Mouse (Mus musculus) heart, embryonic 11.5 days (tissue): ENCODE measurements around the gene Rad51b. TPM values are rescaled to one million over a fixed set of nuclear protein-coding genes. Genes with fewer than 3 reads are reported as not detected.
A peak's percentile ranks its signal among the peaks of the same experiment; 100 is the strongest.

Experiments used
- ATAC-seq: fragments of 200-750 bp; cut with Nextera tagmentation; replicated peaks from 2 replicates; pipeline ENCODE4 v1.8.0; 2017; ENCODE audit warnings: moderate library complexity; ENCODE audit not compliant: insufficient number of reproducible peaks, low FRiP score, low TSS enrichment
- H3K27ac ChIP-seq: fragments of 300-500 bp; sonication (generic); 2 replicates; pipeline ENCODE4 v1.5.1; 2014; ENCODE audit warnings: mild to moderate bottlenecking, low read depth, low read length
- H3K27me3 ChIP-seq: fragments of 300-500 bp; sonication (generic); 2 replicates; pipeline ENCODE4 v1.6.1; 2014; ENCODE audit warnings: mild to moderate bottlenecking, low read length, mixed read lengths; ENCODE audit not compliant: control insufficient read depth, insufficient read depth
- H3K36me3 ChIP-seq: fragments of 300-500 bp; sonication (generic); 2 replicates; pipeline ENCODE4 v1.6.1; 2014; ENCODE audit warnings: mild to moderate bottlenecking, low read length, moderate library complexity, mixed read lengths; ENCODE audit not compliant: control insufficient read depth, insufficient read depth
- H3K4me1 ChIP-seq: fragments of 300-500 bp; sonication (generic); 2 replicates; pipeline ENCODE4 v1.6.1; 2014; ENCODE audit warnings: low read length; ENCODE audit not compliant: control insufficient read depth, insufficient read depth
- H3K4me2 ChIP-seq: fragments of 300-500 bp; sonication (generic); 2 replicates; pipeline ENCODE4 v1.6.1; 2014; ENCODE audit warnings: mild to moderate bottlenecking, moderate library complexity
- H3K4me3 ChIP-seq: fragments of 300-500 bp; sonication (generic); 2 replicates; pipeline ENCODE4 v1.5.1; 2014; ENCODE audit warnings: low read depth, low read length
- H3K9ac ChIP-seq: fragments of 300-500 bp; sonication (generic); 2 replicates; pipeline ENCODE4 v1.6.1; 2014; ENCODE audit warnings: mild to moderate bottlenecking, low read depth, low read length, moderate library complexity
- H3K9me3 ChIP-seq: fragments of 300-500 bp; sonication (generic); replicated peaks from 2 replicates; pipeline ENCODE4 v1.6.1; 2016; ENCODE audit warnings: low read length; ENCODE audit not compliant: control insufficient read depth
- WGBS: fragments of 180-500 bp; shearing (Covaris S2); extraction: QIAGEN DNeasy Blood & Tissue Kit; methylation state at CpG from one replicate; pipeline ENCODE4 v1.1.7; 2014; ENCODE audit not compliant: insufficient replicate concordance; 5-methylcytosine and 5-hydroxymethylcytosine counted together
- polyA plus RNA-seq: library from polyadenylated mRNA; unstranded; fragments of >200 nt; fragmentation: Nextera tagmentation; extraction: Ambion mirVana; gene quantifications from 2 replicates; pipeline ENCODE4 v1.2.1, GENCODE M21; 2014

Rad51b gene
- polyA plus RNA-seq, 1 experiment from 2014 or later: 6.4 TPM

DNA sequence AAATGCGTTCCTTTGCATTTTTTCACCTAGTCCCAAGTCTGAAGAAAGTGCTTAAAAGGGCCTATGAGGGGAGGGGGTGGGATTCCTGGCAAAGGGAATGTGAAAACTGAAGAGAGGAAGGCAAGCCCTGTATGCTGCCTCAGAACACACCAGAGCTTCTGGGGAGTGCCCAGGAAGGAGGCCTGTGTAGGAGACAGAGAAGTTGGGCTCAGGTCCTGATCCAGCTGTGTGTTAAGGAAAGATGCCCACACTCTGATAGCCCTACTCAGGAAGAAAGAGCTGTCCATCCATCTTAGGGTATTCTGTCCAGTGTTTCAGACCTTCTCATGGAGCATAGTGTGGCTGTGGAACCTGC lies 422.7 kb downstream of the Rad51b start:
- Histone ChIP-seq H3K36me3 (no peaks in the 10 kb centered on the region), H3K4me3 (no peak overlapping the region), H3K9ac (no peak overlapping the region), H3K27me3 (no peaks in the 10 kb centered on the region), H3K4me2 (no peak overlapping the region), H3K4me1 (peaks cover 11% of the 10 kb centered on the region), H3K27ac (no peak overlapping the region), H3K9me3 (no peaks in the 10 kb centered on the region)
- no peak for ATAC-seq
- WGBS: 52% methylated on average over 1 of the region's 1 CpGs

DNA sequence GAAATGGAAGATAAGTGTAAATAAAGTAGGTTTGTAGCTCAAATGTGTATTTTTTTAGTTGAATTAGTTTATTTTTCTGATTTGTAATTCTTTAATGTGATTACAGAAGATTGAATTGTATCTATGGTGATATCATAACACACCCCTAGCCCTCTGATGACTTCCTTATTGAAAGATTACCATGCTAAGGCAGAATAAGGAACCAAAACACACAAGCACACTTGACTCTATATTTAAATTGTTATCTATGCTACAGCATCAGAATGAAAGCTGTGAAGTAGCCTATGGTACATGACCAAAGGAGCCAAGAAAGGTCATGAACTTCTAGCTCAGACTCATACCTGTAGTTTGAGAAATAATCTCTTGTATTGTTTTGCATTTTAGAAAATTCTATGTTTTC lies 427.8 kb downstream of the Rad51b start:
- H3K27me3 ChIP-seq: no peaks in the 10 kb centered on the region
- H3K4me1 ChIP-seq: peaks cover 1% of the 10 kb centered on the region
- peaks cover 9% of the 10 kb centered on the region for H3K9me3 ChIP-seq
- no peak for ATAC-seq
- no peaks in the 10 kb centered on the region for H3K36me3 ChIP-seq
- H3K4me2 ChIP-seq: no peak overlapping the region
- H3K27ac ChIP-seq: no peak overlapping the region
- no peak overlapping the region for H3K9ac ChIP-seq
- no peak overlapping the region for H3K4me3 ChIP-seq

GRCm38 (mm10) chr12:79725711-79726110 lies 428.6 kb downstream of the Rad51b start:
- no peak for ATAC-seq
- H3K4me1 ChIP-seq: no peaks in the 10 kb centered on the region
- H3K4me2 ChIP-seq: no peak overlapping the region
- H3K27me3 ChIP-seq: no peaks in the 10 kb centered on the region
- peaks cover 9% of the 10 kb centered on the region for H3K9me3 ChIP-seq
- no peak overlapping the region for H3K9ac ChIP-seq
- no peaks in the 10 kb centered on the region for H3K36me3 ChIP-seq
- H3K27ac ChIP-seq: no peak overlapping the region
- no peak overlapping the region for H3K4me3 ChIP-seq

GRCm38 (mm10) chr12:79726116-79726515 lies 429.0 kb downstream of the Rad51b start:
- no peaks in the 10 kb centered on the region for H3K27me3 ChIP-seq
- no peak overlapping the region for H3K4me2 ChIP-seq
- no peak overlapping the region for H3K9ac ChIP-seq
- H3K9me3 ChIP-seq: peaks cover 9% of the 10 kb centered on the region
- no peaks in the 10 kb centered on the region for H3K4me1 ChIP-seq
- no peak for ATAC-seq
- H3K4me3 ChIP-seq: no peak overlapping the region
- WGBS: 83% methylated on average over 2 of the region's 2 CpGs
- H3K27ac ChIP-seq: no peak overlapping the region
- H3K36me3 ChIP-seq: no peaks in the 10 kb centered on the region

GRCm38 (mm10) chr12:79726959-79727358 lies 429.9 kb downstream of the Rad51b start:
- Histone ChIP-seq H3K9ac (no peak overlapping the region), H3K4me2 (no peak overlapping the region), H3K4me3 (no peak overlapping the region), H3K9me3 (peaks cover 9% of the 10 kb centered on the region), H3K4me1 (no peaks in the 10 kb centered on the region), H3K27ac (no peak overlapping the region), H3K36me3 (no peaks in the 10 kb centered on the region), H3K27me3 (no peaks in the 10 kb centered on the region)
- ATAC-seq: no peak

- H3K36me3 ChIP-seq: no peaks in the 10 kb centered on the region
- H3K4me3 ChIP-seq: no peak overlapping the region
- no peak overlapping the region for H3K9ac ChIP-seq
- no peak overlapping the region for H3K27ac ChIP-seq
- peaks cover 9% of the 10 kb centered on the region for H3K9me3 ChIP-seq
- no peak overlapping the region for H3K4me2 ChIP-seq
- H3K4me1 ChIP-seq: peaks cover 2% of the 10 kb centered on the region; the same call in 1 of the 2 replicates
- ATAC-seq: no peak
- 72% methylated on average over 5 of the region's 5 CpGs for WGBS
- H3K27me3 ChIP-seq: no peaks in the 10 kb centered on the region
Measured at GRCm38 (mm10) chr12:79729926-79730506, 432.9 kb downstream of the Rad51b start.

DNA sequence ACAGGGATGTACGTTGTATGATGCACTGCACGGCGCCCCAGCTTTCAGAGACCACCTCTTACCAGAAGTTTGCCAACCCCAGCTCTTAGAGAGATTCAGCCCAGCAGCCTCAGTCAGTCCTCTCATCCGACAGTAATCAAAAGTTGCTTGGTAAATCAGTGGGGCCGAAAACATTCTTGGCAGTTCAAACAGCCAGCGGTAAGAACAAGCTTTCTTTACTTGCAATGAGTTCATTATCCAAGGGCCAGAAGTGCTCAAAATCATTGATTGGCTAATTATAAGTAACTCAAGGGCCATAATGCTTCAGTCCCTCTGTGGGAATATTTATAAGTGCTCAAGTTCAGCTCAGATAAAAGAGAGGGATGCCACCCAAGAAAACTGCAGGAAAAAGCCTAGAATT lies 434.8 kb downstream of the Rad51b start:
- no peak overlapping the region for H3K27ac ChIP-seq
- no peak overlapping the region for H3K4me3 ChIP-seq
- H3K4me2 ChIP-seq: no peak overlapping the region
- H3K36me3 ChIP-seq: no peaks in the 10 kb centered on the region
- peaks cover 9% of the 10 kb centered on the region for H3K9me3 ChIP-seq
- no peak for ATAC-seq
- H3K4me1 ChIP-seq: peaks cover 2% of the 10 kb centered on the region; the same call in 1 of the 2 replicates
- no peaks in the 10 kb centered on the region for H3K27me3 ChIP-seq
- H3K9ac ChIP-seq: no peak overlapping the region
- 88% methylated on average over 6 of the region's 6 CpGs for WGBS

DNA sequence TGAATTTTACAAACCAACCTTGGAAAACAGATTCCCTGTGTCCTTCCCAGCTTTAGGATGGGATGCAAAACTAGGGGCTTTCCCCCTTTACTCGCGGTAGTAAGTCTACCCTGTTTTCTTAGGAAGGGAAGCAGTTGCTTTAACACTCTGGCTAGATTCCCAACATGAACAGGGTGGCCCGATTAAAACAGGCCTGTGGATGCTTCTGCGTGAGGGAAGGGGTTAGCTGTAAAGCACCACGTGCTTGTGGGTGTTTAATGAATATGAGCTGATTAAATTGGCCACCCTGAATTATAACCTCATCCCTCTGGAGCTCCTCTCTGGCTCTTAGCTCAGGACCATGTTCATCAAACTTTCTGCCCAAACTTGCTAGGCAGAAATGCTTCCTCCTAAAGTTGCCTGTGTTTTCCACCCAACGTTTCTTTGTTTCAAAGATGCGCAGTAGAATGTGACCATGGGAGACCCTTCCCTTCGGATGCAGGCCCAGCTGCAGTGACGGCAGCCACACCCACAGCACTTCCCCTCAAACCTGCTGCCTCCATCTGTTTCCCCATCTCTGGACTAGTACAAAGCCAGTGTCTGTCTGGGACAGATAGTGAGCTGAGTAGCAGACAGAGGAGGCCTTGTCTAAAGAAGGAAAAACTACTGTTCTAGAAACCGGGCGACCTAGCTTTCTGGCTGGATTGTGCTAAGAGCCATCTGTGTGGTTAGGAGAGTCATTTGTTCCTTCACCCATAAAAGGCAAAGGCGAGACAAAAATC lies 435.5 kb downstream of the Rad51b start:
- H3K4me1 ChIP-seq: peaks cover 2% of the 10 kb centered on the region; the same call in 1 of the 2 replicates
- 0 out of 2 replicates have a peak overlapping the region, but pooled peaks have one; percentile 22 for H3K27ac ChIP-seq
- peaks cover 9% of the 10 kb centered on the region for H3K9me3 ChIP-seq
- 59% methylated on average over 12 of the region's 12 CpGs for WGBS
- H3K9ac ChIP-seq: no peak overlapping the region
- no peak overlapping the region for H3K4me2 ChIP-seq
- ATAC-seq: no peak
- no peaks in the 10 kb centered on the region for H3K36me3 ChIP-seq
- H3K27me3 ChIP-seq: no peaks in the 10 kb centered on the region
- no peak overlapping the region for H3K4me3 ChIP-seq

GRCm38 (mm10) chr12:79735341-79735785 lies 438.3 kb downstream of the Rad51b start:
- no peaks in the 10 kb centered on the region for H3K9me3 ChIP-seq
- ATAC-seq: no peak
- no peaks in the 10 kb centered on the region for H3K36me3 ChIP-seq
- no peak overlapping the region for H3K27ac ChIP-seq
- no peak overlapping the region for H3K4me3 ChIP-seq
- WGBS: 70% methylated on average over 13 of the region's 13 CpGs
- no peaks in the 10 kb centered on the region for H3K27me3 ChIP-seq
- no peak overlapping the region for H3K9ac ChIP-seq
- peaks cover 2% of the 10 kb centered on the region; the same call in 1 of the 2 replicates for H3K4me1 ChIP-seq
- no peak overlapping the region for H3K4me2 ChIP-seq
